Mouse (Mus musculus) stomach, postnatal 0 days (tissue): ENCODE data around the gene Prex1.

Experiments used
- CTCF ChIP-seq: IDR thresholded peaks from 2 replicates; pipeline ENCODE4 v1.5.1; 2016; ENCODE audit warnings: antibody characterized with exemption, low read depth, mild to moderate bottlenecking, moderate library complexity
- EP300 ChIP-seq: optimal IDR thresholded peaks from 2 replicates; pipeline ENCODE3; 2016; ENCODE audit warnings: antibody characterized with exemption

- no peak for TF ChIP-seq CTCF
- TF ChIP-seq EP300, result no peak
Measured at GRCm38 (mm10) chr2:166706526-166706925, 7.1 kb downstream of the Prex1 start.
